Mouse (Mus musculus): Measurements from ENCODE around the gene Nyap1.

Nyap1 gene

DNA sequence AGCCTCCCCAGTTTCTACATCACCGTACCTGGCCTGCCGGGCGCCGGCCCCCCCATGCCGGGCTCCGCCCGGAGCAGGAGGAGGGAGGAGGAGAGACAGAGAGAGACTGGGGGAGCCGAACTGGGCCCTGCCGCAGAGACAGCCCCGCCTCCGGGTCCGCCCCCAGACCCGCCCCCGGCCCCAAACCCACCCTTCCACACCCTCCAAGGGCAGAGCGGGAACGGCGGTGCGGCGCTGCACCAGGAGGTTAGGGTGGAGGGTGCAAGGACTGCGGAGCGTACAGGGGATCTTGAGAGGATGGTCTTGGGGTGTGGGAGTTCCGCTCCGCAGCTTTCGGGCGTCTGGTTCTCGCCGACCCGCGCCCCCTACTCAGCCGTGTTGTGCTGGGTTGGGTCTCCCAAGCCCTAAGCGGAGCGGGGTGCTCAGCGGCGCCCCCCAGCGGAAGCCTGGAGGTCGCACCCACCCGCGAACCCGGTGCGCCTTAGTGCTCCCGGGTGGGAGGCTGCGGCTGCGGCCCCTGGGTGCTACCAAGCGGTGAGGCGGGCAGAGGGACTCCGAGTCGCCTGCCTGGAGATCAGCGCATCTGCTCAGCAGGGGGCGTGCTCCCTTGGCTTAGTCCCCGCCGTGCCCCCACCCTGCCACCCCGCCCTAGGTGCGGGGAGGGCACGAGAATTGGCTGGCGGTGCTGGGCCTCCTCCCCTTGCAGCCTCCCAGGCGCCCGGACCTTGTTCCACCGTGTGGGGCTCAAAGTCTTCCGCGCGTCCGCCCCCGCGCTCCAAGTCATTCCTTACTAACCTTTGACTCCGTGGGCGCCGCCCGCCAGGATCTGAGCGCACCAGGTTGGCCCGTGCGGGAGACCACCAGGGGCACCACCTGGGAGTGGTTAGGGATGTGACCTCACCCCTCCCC lies at the start of gene Nyap1:
Gene Nyap1, minus strand, starts transcription at position 585 of the 909 bp plus-strand sequence.
- in situ Hi-C loops (cut with MboI), result no loop called here

DNA sequence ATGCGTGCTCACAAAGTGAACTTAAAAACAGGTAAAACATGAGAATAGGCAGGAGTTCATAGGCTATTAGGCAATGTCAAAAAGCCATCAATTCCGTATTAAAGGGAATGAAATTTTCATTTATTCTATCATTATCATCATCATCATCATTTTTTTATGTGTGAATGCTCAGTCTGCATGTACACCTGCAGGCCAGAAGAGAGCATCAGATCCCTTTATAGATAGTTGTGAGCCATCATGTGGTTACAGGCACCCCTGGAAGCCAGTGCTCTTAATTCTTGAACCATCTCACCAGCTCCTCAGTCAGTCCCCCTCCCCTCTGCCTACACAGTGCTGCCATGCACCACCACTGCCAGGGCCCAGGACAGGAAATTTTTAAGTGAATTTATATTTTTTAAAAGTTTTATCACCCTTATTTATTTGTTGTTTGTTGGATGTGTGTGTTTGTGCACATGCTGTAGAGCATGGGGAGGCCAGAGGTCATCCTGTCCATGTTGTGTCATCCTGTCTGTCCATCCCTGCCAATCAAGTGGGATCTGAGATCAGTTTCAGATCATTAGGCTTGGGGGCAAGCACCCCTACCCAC lies 47.6 kb upstream of the Nyap1 start:
- in situ Hi-C loops (cut with MboI), result no loop called here

DNA sequence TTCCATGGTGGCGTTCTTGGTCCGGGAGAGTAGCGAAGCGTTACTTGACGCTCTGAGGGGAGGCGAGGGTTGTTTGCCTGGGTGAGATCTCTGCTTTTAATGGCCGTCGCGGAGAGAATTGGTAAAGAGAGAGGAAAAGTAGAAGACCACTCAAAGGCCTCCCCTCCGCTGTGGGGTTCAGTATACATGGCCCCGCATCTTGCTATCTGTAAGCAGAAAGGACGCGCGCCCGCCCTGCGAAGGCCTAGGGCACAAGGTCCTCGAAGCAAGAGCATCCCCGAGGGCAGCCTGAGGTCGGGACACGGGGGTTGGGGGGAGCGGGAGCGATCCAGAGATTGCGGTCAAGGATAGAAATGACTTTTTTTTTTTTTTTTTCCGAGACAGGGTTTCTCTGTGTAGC lies 46.8 kb upstream of the Nyap1 start:
- in situ Hi-C loops (cut with MboI), result no loop called here

DNA sequence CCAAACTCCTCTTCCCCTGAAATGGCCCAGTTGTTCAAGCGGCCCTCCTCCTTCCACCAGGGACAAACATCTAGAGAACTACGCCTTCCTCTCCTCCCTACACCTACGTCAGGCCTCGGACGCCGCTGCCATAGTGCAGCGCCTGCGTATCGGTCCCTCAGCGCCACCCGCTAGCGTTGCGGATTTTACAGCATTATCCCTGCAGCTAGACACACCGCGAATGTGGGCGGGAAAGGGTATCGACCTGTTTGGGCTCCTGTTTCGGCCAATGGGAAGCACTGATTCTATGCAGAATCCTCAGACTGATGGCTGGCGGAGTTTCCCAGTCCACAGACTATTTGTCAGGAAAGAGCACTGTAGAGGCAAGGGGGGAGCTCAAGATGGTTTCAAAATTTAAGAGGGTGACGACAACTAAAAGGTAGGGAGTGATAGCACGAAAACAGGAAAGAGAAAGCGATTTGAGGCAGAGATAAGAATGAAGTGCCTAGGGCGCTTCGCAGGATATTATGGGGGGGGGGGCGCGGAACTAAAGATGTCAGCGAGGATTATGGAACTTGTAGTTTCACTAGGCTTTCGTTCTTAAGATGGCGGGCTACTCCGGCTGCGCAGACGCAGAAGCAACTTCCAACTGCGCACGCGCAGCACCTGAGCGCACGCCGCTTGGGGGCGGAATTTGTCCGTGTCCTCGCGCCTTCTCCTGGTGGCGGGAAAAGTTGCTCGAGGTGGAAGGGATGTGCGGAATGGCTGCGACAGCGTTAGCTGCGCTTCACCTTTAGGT lies 45.9 kb upstream of the Nyap1 start, which contains the start of the genes Mepce and Zcwpw1:
Gene Mepce, minus strand, starts transcription at position 505 of the 778 bp plus-strand sequence.
Gene Zcwpw1, plus strand, starts transcription at position 648 of the 778 bp plus-strand sequence.
- in situ Hi-C loops (cut with MboI), result no loop called here

DNA sequence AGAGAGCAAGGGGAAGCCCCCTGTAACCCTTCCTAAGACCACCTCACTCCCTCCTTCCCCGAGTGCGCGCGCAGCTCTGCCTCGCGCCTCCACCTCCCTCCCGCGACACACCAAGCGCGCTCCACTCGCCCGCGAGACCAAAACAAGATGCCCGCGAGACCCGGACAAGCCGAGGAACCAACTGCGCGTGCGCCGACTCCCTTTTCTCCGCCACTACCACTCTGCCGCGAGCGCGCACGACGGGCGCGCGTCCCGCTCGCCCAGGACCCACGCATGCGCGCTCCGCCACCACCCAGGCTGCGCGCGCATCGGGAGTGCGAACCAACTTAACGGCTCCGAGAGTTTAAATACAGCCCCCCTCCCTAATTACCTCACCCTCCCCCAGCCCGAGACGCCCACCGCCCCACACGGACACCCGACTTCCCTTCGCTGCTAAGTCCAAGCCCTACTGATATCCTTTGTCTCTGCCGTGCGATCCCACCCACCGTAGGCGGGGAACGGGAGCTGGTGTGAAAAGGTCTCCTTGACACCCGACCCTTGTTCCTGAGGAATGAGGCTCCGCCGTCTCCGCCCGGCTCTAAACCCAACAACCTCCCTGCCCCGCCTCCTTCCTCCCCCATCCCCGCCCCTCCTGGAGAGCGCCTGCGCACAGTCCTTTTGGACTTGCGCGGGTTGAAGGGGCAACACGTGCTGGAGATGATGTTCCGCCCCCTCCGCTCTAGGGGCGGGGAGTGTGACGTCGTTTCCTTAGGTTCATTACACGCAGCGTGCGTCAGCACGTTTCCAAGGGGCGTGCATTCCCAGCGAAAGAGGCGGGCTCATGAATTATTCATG lies 44.9 kb upstream of the Nyap1 start:
- in situ Hi-C loops (cut with MboI), result no loop called here

DNA sequence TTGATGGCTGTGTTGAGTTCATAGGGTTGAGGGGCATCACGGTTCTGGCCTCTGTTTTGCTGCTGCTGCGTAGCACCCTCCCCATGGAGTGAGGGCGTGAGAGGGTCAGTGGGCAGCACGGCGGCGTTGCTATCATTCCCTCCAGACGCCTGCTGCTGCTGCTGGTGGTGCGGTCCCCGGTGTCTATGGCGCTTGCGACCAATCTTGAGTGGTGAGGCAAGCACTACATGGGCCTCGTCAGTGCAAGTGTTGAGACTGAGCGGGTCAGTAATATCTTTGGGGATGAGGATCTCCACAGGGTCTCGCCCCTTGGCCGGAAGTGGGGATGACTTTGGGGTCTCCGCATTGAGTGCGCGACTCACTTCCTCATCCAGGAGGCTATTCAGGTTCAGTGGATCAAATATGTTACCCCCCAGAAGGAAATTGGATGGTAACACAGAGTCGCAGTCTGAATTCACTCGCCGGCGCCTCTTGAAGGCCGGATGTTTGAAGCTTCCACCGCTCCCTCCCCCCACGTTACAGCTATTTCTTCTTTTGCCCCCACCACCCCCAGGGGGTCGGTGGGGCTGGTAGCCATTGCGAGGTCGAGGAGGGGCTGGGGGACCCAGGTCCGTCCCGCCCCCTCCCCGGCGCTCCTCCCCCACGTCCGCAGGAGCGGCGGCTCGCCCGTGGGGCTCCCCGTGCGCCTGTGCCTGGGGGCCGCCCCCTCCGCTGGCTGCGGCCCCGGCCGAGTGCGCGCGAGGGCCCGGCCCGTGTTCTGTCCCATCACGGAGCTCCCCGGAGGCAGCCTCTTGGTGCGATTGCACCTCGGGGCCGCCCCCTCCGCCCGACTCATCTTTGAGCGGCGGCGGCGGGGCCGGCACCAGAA lies 44.0 kb upstream of the Nyap1 start:
- in situ Hi-C loops (cut with MboI), result no loop called here

DNA sequence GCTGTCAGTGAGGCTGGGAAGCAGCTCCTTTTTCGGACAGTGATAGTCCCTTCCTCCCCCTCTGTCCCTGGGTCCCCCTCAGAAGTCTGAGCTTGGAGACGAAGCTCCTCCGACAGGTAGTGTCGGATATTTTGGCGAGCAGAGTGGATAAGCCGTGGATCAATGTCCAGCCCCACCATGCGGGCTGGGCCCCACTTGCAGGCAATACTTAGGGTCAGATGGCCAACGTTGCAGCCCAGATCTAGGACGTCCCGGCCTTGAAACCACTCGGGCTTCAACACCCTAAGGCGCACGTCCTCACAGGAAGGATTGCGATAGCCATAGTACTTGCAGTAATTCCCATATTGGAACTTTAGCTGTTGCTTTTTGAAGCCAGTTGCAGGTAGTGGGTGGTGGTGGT lies 43.1 kb upstream of the Nyap1 start:
- in situ Hi-C loops (cut with MboI), result no loop called here

DNA sequence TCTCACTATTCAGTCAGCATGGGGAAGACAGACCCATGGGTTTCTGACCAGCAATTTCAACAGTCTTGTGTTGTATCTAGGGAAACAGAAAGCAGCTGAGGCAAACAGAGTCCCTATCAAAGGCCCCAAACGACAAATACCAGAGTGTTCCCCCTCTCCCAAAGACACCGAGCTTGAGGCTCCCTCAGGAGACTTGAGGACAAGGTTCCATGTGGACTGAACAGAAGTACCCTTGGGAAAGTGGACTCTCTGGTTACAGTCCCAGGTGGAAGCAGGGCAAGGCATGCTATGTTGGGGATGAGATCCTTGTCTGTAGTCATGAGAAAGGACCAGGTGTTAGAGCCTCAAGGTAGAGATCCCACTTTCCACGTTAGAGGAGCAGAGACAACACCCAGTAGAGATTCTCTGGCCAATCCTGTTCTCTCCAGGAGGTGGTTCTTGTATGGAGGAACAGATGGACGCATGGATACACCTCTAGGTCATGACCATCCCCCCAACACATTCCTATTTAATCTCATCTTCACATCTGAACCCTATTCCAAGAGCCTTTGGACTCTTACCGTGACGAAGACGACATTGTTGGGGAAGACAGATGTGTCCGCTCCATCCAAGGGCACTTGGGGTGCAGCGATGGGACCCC lies 42.6 kb upstream of the Nyap1 start:
- in situ Hi-C loops (cut with MboI), result no loop called here

DNA sequence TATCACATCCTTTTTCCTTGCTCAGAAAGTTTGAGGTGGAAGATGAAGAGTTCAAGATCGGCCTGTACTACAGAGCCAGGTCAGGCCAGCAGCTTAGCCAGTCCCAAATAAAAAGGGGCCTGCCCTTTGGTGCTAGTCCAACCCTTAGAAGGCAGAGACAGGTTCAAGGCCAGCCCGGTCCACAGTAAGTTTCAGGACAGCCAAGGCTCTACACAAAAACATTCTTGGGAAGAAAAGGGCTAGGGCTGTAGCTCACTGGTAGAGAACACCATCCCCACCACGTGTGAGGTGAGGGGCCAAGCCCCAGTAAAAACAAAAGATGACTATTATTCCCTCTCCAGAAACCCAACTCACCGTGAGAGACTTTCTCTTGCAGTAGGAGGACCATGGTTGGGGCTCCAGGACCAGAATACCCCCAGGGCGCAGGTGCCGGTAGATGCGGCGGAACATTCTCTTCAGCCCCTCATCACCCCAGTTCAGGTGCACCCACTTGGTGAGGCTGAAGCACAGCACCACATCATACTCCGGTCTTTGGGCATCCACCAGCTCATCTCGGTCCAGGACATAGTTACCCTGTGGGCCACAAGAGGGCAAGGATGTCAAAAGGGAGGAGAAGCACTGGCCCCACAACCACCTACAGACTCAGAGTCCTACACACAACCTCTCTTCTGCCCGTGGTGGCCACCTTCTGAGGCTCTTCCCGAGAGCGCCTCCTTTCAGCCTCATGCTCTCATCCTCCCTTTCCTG lies 41.5 kb upstream of the Nyap1 start:
- in situ Hi-C loops (cut with MboI), result no loop called here

DNA sequence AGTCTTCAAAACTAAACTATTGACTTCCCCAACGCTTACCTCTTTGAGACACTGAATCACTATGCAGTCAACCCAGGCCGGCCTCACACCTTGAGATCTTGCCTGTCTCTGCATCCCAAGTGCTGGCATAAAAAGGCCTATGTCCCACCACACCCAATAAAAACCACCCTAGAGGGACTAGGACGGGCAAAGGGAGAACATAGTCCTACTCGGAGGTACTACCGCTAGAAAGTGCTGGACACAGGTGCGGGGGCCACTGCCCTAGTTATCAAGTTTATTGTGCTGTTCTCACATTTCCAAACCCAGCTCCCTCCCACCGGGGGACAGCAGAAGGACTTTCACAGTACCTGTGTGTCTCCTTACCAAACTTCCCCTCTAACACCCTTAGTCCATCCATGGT lies 40.3 kb upstream of the Nyap1 start:
- in situ Hi-C loops (cut with MboI), result no loop called here

DNA sequence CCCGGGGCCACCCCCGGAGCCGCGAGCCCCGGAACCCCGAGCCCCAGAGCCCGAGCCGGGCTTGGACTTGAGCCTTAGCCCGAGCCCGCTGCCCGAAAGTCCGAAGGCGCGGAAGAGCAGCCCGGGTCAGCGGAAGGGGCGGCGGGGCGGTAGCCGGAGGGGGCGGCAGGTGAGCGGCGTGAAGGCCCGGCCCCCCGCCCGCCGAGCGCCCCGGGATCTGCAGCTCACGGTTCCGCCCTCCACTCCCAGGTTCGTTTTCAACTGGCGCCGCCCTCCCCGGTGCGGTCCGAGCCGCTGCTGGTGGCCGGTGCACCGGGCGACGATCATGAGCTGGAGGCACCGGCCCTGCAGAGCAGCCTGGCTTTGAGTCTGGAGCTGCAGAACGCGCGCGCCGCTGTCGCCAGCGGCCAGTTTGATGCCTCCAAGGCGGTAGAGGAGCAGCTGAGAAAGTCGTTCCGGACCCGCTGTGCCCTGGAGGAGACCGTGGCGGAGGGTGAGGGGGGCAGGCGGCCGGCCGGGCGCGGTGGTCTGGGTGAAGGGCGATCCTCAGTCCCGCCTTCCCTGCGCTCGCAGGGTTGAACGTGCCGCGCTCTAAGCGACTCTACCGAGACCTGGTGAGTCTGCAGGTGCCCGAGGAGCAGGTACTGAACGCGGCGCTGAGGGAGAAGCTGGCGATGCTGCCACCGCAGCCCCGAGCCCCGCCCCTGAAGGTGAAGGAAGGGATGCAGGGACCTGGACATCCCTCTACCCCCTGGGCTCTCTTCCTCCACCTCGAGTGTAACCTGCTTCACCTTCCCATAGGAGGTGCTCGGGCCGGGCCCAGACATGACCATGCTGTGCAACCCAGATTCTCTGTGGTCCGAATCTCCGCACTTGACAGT lies 37.9 kb upstream of the Nyap1 start:
- in situ Hi-C loops (cut with MboI), result no loop called here

DNA sequence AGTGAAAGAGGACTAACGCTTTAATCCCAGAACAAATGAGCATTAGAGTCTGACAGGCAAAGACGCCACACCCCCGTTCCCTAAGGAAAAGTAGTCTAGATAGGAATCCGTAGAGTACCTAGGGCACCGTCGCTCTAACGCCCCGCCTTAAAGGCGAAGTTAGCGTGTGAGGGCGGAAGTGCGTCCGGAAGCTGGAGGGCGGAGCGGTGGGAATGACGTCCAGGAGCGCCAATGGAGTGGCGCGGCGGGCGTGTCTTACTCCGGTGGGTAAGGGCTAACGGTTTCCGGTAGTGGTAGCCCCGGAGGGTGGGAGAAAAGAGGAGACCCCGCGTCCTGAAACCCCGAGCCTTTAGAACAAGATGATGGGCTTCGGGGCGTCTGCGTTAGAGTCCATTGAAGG lies 37.2 kb upstream of the Nyap1 start, which contains the start of gene Ppp1r35:
Gene Ppp1r35, plus strand, starts transcription at position 215 of the 400 bp plus-strand sequence.
- in situ Hi-C loops (cut with MboI), result no loop called here

DNA sequence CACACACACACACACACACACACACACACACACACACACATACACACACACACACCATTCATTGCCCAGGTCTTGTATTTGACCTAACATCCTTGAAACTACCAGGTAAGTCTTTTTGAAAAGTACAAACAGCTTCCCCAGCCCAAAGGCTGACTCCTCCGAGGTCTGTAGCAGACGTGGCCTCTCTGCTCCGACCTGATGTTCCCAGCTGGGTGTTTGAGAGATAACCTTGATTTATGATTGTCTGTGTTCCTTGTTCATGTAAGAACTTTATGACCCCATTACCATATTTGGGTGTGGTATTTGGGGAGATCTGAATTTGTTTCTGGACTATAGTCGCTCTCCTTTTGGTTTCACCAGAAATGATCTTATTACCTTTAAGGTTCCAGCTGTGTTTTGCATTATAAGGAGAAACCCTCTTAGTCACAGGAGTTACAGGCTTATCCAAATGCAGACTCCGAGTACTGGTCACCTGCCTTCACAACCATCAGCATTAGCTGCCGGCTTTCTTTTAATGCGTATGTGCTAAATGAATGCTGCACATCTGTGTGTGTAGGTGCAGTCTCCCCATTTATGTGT lies 35.9 kb upstream of the Nyap1 start:
- in situ Hi-C loops (cut with MboI), result no loop called here

DNA sequence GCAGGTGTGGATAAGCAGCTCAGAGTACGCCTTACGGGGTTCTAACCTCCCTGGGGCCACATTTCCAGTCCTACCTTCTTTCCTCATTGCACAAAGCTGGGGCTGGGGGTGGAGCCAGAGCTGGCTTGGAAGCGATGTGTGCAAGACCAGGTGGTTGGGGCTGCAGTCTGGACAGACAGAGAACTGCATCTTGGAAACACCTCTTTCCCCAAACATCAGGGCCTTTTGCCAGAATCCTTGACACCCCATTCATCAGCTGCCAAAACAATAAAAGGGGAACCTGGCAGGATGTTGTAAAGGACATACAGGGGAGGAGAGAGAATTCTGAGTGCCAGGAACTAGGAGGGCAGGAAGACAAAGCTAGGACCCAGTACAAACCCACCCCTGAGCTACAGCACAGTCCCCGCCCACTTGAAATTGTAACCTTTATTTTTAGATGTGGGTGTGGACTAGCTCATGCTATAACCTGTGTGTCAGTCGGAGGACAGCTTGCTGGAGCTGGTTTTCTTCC lies 35.1 kb upstream of the Nyap1 start:
- in situ Hi-C loops (cut with MboI), result no loop called here

DNA sequence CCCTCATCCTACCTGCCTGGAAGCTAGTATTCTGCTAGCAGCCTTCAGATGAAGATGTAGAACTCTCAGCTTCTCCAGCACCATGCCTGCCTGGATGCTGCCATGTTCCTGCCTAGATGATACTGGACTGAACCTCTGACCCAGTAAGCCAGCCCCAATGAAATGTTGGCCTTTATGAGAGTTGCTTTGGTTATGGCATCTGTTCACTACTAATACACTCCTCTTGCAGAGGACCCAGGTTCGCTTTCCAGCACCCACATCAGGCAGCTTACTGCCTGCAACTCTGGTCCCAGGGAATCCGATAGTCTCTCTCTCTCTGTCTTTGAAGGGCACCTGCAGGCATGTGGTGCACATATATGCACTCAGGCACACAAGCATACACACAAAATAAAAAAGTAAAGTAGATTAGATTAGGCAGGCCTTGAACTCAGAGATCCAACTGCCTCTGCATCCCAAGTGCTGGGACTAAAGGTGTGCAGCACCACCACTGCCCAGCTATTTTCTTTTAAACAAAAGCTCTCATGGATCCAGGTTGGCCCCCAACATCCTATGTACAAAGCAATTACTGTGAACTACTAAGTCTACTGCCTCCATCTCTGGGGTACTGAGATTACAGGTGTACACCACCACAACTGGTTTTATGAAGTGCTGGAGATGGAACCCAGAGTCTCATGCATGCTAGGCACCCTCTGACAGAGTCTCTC lies 34.3 kb upstream of the Nyap1 start:
- in situ Hi-C loops (cut with MboI), result no loop called here

DNA sequence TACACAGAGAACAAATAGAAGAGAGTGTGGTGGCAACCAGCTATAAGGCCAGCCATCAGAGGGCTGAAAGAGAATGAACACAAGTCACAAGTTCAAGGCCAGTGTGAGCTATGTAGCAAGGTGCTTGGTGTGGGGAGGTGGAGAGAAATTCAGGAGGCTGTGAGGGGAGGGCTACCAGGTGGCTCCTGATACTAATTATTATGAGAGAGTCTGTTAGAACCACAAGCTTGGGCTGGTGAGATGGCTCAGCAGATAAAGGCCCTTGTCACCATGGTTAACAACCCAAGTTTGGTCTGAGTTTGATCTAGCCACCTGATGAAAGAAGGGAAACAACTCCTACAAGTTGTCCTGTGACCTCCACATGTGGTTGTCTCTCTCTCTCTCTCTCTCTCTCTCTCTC lies 31.3 kb upstream of the Nyap1 start:
- in situ Hi-C loops (cut with MboI), result no loop called here

DNA sequence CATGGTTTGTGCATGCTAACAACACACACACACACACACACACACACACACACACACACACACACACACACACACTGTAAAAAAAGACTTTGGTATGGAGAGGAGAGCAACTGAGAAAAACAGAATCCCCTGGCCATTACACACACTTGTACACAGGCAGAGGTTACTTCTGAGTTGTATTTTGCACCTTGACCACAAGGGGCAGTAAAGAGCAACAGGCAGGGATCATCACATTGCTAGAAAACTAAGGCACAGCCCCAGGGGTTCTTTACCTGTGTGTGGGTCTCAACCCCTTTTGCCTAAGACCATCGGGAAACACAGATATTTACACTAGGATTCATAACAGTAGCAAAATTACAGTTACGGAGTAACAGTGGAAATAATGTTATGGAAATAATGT lies 29.3 kb upstream of the Nyap1 start:
- in situ Hi-C loops (cut with MboI), result no loop called here
